Mouse (Mus musculus): ENCODE measurements around the gene Senp7. TPM values are rescaled to one million over a fixed set of nuclear protein-coding genes. Genes with fewer than 3 reads are reported as not detected.
A peak's percentile ranks its signal among the peaks of the same experiment; 100 is the strongest.
"Not testable (repeated sequence)": the region's sequence is repeated elsewhere in the genome, so short reads cannot be mapped to it uniquely, and the experiment has no call there.

Gene Senp7
- 2.2 and 4.5 TPM in 2 replicates for polyA plus RNA-seq (2012; rRNA removed)

- WGBS, result no CpG with 5 or more reads among the region's 4 CpGs
- DNase-seq, result not testable (repeated sequence)
These were observed at the start of gene Senp7 for GRCm38 (mm10) chr16:56048038-56048437. Gene Senp7, plus strand, starts transcription at chr16:56048338.

GRCm38 (mm10) chr16:56006798-56007197 lies 41.3 kb upstream of the Senp7 start:
- 89% methylated on average over 11 of the region's 11 CpGs for WGBS
- H3K4me1 ChIP-seq (ENCODE audit: control insufficient read depth, insufficient read depth, low read length), result no peaks in the 10 kb centered on the region
- TF ChIP-seq POLR2A (IDR thresholded peaks at IDR 0.05; ENCODE audit: borderline replicate concordance, extremely low read depth, low read depth, low read length) (no peak), CTCF (IDR thresholded peaks at IDR 0.05; ENCODE audit: insufficient read depth, low read length) (no peak)

More at GRCm38 (mm10) chr16:56048038-56048437, at the start of gene Senp7:
- H3K4me1 ChIP-seq (ENCODE audit: control insufficient read depth, insufficient read depth, low read length); H3K4me3 ChIP-seq (replicated peaks; ENCODE audit: extremely low read depth, low read depth, low read length): not testable (repeated sequence)

GRCm38 (mm10) chr16:56008862-56009261 lies 39.3 kb upstream of the Senp7 start:
- H3K4me3 ChIP-seq (replicated peaks; ENCODE audit: extremely low read depth, low read depth, low read length), result no peak overlapping the region
- H3K4me1 ChIP-seq (ENCODE audit: control insufficient read depth, insufficient read depth, low read length), result no peaks in the 10 kb centered on the region
- WGBS, result 62% methylated on average over 1 of the region's 1 CpGs
- DNase-seq, result no peak
- no peak for TF ChIP-seq CTCF (IDR thresholded peaks at IDR 0.05; ENCODE audit: insufficient read depth, low read length)
- no peak for TF ChIP-seq POLR2A (IDR thresholded peaks at IDR 0.05; ENCODE audit: borderline replicate concordance, extremely low read depth, low read depth, low read length)

More at GRCm38 (mm10) chr16:56006798-56007197, 41.3 kb upstream of the Senp7 start:
- no peak for DNase-seq
- no peak overlapping the region for H3K4me3 ChIP-seq (replicated peaks; ENCODE audit: extremely low read depth, low read depth, low read length)

- DNase-seq, result no peak
- TF ChIP-seq CTCF (IDR thresholded peaks at IDR 0.05; ENCODE audit: insufficient read depth, low read length), result no peak
- no peak for TF ChIP-seq POLR2A (IDR thresholded peaks at IDR 0.05; ENCODE audit: borderline replicate concordance, extremely low read depth, low read depth, low read length)
- no peak overlapping the region for H3K4me3 ChIP-seq (replicated peaks; ENCODE audit: extremely low read depth, low read depth, low read length)
- H3K4me1 ChIP-seq (ENCODE audit: control insufficient read depth, insufficient read depth, low read length), result no peaks in the 10 kb centered on the region
- WGBS, result 89% methylated on average over 10 of the region's 10 CpGs
These were observed 35.1 kb upstream of the Senp7 start for GRCm38 (mm10) chr16:56012789-56013743.

- no peaks in the 10 kb centered on the region for H3K4me1 ChIP-seq (ENCODE audit: control insufficient read depth, insufficient read depth, low read length)
- TF ChIP-seq POLR2A (IDR thresholded peaks at IDR 0.05; ENCODE audit: borderline replicate concordance, extremely low read depth, low read depth, low read length) (no peak), CTCF (IDR thresholded peaks at IDR 0.05; ENCODE audit: insufficient read depth, low read length) (no peak)
- no peak overlapping the region for H3K4me3 ChIP-seq (replicated peaks; ENCODE audit: extremely low read depth, low read depth, low read length)
- WGBS, result 68% methylated on average over 7 of the region's 7 CpGs
- no peak for DNase-seq
These were observed 34.1 kb upstream of the Senp7 start for GRCm38 (mm10) chr16:56014076-56014475.

GRCm38 (mm10) chr16:56019660-56020059 lies 28.5 kb upstream of the Senp7 start:
- Histone ChIP-seq H3K4me3 (replicated peaks; ENCODE audit: extremely low read depth, low read depth, low read length) (no peak overlapping the region), H3K4me1 (ENCODE audit: control insufficient read depth, insufficient read depth, low read length) (0 out of 2 replicates have a peak, but pooled peaks cover 2% of the 10 kb centered on the region)
- DNase-seq, result no peak
- 93% methylated on average over 7 of the region's 7 CpGs for WGBS
- no peak for TF ChIP-seq POLR2A (IDR thresholded peaks at IDR 0.05; ENCODE audit: borderline replicate concordance, extremely low read depth, low read depth, low read length)
- TF ChIP-seq CTCF (IDR thresholded peaks at IDR 0.05; ENCODE audit: insufficient read depth, low read length), result no peak

- DNase-seq, result no peak
- WGBS, result 24% methylated on average over 12 of the region's 12 CpGs
- Histone ChIP-seq H3K4me1 (ENCODE audit: control insufficient read depth, insufficient read depth, low read length) (peaks cover 11% of the 10 kb centered on the region), H3K4me3 (replicated peaks; ENCODE audit: extremely low read depth, low read depth, low read length) (no peak overlapping the region)
- TF ChIP-seq CTCF (IDR thresholded peaks at IDR 0.05; ENCODE audit: insufficient read depth, low read length), result no peak
- TF ChIP-seq POLR2A (IDR thresholded peaks at IDR 0.05; ENCODE audit: borderline replicate concordance, extremely low read depth, low read depth, low read length), result no peak
These were observed 20.1 kb upstream of the Senp7 start for GRCm38 (mm10) chr16:56027854-56028629.

GRCm38 (mm10) chr16:56028722-56029551 lies 19.2 kb upstream of the Senp7 start:
- H3K4me1 ChIP-seq (ENCODE audit: control insufficient read depth, insufficient read depth, low read length), result peaks cover 11% of the 10 kb centered on the region
- DNase-seq, result no peak
- H3K4me3 ChIP-seq (replicated peaks; ENCODE audit: extremely low read depth, low read depth, low read length), result peak overlapping the region; percentile 99
- WGBS, result under 1% methylated on average over 62 of the region's 62 CpGs
- 0 out of 2 replicates have a peak, but pooled peaks have one; percentile 16 for TF ChIP-seq POLR2A (IDR thresholded peaks at IDR 0.05; ENCODE audit: borderline replicate concordance, extremely low read depth, low read depth, low read length)
- no peak for TF ChIP-seq CTCF (IDR thresholded peaks at IDR 0.05; ENCODE audit: insufficient read depth, low read length)

- TF ChIP-seq POLR2A (IDR thresholded peaks at IDR 0.05; ENCODE audit: borderline replicate concordance, extremely low read depth, low read depth, low read length) (peak; percentile 98), CTCF (IDR thresholded peaks at IDR 0.05; ENCODE audit: insufficient read depth, low read length) (no peak)
These were observed 18.5 kb upstream of the Senp7 start, which contains the start of gene Pcnp for GRCm38 (mm10) chr16:56029661-56030082. Gene Pcnp, minus strand, starts transcription at chr16:56029739.

More at GRCm38 (mm10) chr16:56029661-56030082, 18.5 kb upstream of the Senp7 start, which contains the start of gene Pcnp:
- peak within 1 kb of the TSS; percentile 100 for H3K4me3 ChIP-seq (replicated peaks; ENCODE audit: extremely low read depth, low read depth, low read length)
- peak; percentile 97 for DNase-seq
- under 1% methylated on average over 39 of the region's 39 CpGs for WGBS
- peaks cover 9% of the 10 kb centered on the region for H3K4me1 ChIP-seq (ENCODE audit: control insufficient read depth, insufficient read depth, low read length)
